Mouse (Mus musculus): Measurements from ENCODE around the gene Rtl10. TPM values are rescaled to one million over a fixed set of nuclear protein-coding genes. Genes with fewer than 3 reads are reported as not detected.

Rtl10 gene
- polyA plus RNA-seq (2012; rRNA removed) = 4.9 TPM in 2 replicates

- Histone ChIP-seq H3K4me1 (ENCODE audit: control insufficient read depth, insufficient read depth, insufficient read length, low read length) (peaks cover 9% of the 10 kb centered on the region; the same call in 1 of the 2 replicates), H3K36me3 (ENCODE audit: control insufficient read depth, insufficient read depth, low read length) (no peaks in the 10 kb centered on the region), H3K27ac (ENCODE audit: insufficient read depth, low read depth, low read length) (peak within 1 kb of the TSS; percentile 80), H3K27me3 (ENCODE audit: control insufficient read depth, insufficient read depth, low read length) (no peaks in the 10 kb centered on the region), H3K4me3 (ENCODE audit: low read depth, low read length) (peak within 1 kb of the TSS; percentile 89)
- WGBS = under 1% methylated on average over 51 of the region's 51 CpGs
- TF ChIP-seq POLR2A (IDR thresholded peaks at IDR 0.05; ENCODE audit: low read depth, low read length) (peak; percentile 84), CTCF (IDR thresholded peaks at IDR 0.05; ENCODE audit: extremely low read depth, insufficient read length, insufficient replicate concordance, low read depth, low read length) (no peak)
These were observed at the start of gene Rtl10, which contains the start of gene Gnb1l for GRCm38 (mm10) chr16:18498558-18498990. Gene Rtl10, plus strand, starts transcription at chr16:18498901. Gene Gnb1l, plus strand, starts transcription at chr16:18498713.

DNA sequence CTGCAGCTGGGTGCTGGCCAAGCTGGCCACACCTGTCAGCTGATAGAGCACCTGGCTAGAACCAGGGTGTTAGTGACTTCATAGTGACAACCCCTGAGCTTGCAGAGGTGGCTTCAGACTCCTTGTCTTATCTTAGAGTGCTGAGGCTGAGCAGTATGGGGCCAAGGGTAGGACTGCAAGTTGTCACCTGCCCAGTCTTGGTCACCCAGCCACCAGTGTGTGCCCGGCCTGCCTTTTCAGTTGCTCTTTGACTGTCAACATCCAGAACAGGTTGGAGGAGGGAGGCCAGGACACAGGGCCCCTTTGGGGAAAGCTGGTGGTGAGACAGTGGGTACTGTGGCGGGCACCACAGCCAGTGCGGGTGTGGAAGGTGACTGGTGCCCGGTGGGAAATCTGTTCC is 49.7 kb upstream of the Rtl10 start:
- no peaks in the 10 kb centered on the region; the same call in 1 of the 2 replicates for H3K36me3 ChIP-seq (ENCODE audit: control insufficient read depth, insufficient read depth, low read length)
- no peak overlapping the region for H3K4me3 ChIP-seq (ENCODE audit: low read depth, low read length)
- 71% methylated on average over 4 of the region's 4 CpGs for WGBS
- TF ChIP-seq POLR2A (IDR thresholded peaks at IDR 0.05; ENCODE audit: low read depth, low read length) = no peak
- peaks cover 4% of the 10 kb centered on the region for H3K4me1 ChIP-seq (ENCODE audit: control insufficient read depth, insufficient read depth, insufficient read length, low read length)
- H3K27ac ChIP-seq (ENCODE audit: insufficient read depth, low read depth, low read length) = no peak overlapping the region
- no peaks in the 10 kb centered on the region for H3K27me3 ChIP-seq (ENCODE audit: control insufficient read depth, insufficient read depth, low read length)

- no peak overlapping the region for H3K27ac ChIP-seq (ENCODE audit: insufficient read depth, low read depth, low read length)
- peaks cover 6% of the 10 kb centered on the region; the same call in 1 of the 2 replicates for H3K36me3 ChIP-seq (ENCODE audit: control insufficient read depth, insufficient read depth, low read length)
- H3K4me3 ChIP-seq (ENCODE audit: low read depth, low read length) = no peak overlapping the region
- H3K27me3 ChIP-seq (ENCODE audit: control insufficient read depth, insufficient read depth, low read length) = no peaks in the 10 kb centered on the region
- H3K4me1 ChIP-seq (ENCODE audit: control insufficient read depth, insufficient read depth, insufficient read length, low read length) = peaks cover 4% of the 10 kb centered on the region
- TF ChIP-seq POLR2A (IDR thresholded peaks at IDR 0.05; ENCODE audit: low read depth, low read length) (no peak), CTCF (IDR thresholded peaks at IDR 0.05; ENCODE audit: extremely low read depth, insufficient read length, insufficient replicate concordance, low read depth, low read length) (no peak)
- 74% methylated on average over 9 of the region's 9 CpGs for WGBS
These were observed 47.1 kb upstream of the Rtl10 start for GRCm38 (mm10) chr16:18451486-18452181.

DNA sequence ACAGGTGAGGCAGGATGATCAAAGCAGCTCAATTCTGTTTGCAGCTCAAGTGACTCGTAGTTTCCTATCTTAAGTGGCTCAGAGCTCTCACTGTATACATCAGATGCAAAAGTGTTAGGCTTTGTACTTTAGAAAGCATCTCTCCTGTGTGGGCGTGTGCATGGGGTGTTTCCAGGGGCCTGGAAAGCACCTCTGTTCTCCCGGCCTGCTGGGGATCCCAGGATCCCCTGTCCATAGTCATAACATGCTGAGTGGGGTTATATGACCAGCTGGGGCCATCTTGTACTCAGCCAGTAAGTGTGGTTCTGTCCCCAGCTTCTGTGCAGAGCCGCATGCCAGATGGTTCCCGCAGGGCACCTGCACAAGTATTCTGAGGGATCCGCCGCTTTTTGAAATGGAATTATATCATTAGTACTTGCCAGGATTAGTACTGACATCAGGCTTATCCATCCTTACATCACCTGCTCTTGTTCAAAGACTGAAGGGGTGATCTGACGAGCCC is 46.3 kb upstream of the Rtl10 start:
- no peak for TF ChIP-seq POLR2A (IDR thresholded peaks at IDR 0.05; ENCODE audit: low read depth, low read length)
- no peak for TF ChIP-seq CTCF (IDR thresholded peaks at IDR 0.05; ENCODE audit: extremely low read depth, insufficient read length, insufficient replicate concordance, low read depth, low read length)
- H3K36me3 ChIP-seq (ENCODE audit: control insufficient read depth, insufficient read depth, low read length) = peaks cover 11% of the 10 kb centered on the region; the same call in 1 of the 2 replicates
- no peak overlapping the region for H3K4me3 ChIP-seq (ENCODE audit: low read depth, low read length)
- no peaks in the 10 kb centered on the region for H3K27me3 ChIP-seq (ENCODE audit: control insufficient read depth, insufficient read depth, low read length)
- peaks cover 4% of the 10 kb centered on the region for H3K4me1 ChIP-seq (ENCODE audit: control insufficient read depth, insufficient read depth, insufficient read length, low read length)
- 88% methylated on average over 8 of the region's 8 CpGs for WGBS
- no peak overlapping the region for H3K27ac ChIP-seq (ENCODE audit: insufficient read depth, low read depth, low read length)

DNA sequence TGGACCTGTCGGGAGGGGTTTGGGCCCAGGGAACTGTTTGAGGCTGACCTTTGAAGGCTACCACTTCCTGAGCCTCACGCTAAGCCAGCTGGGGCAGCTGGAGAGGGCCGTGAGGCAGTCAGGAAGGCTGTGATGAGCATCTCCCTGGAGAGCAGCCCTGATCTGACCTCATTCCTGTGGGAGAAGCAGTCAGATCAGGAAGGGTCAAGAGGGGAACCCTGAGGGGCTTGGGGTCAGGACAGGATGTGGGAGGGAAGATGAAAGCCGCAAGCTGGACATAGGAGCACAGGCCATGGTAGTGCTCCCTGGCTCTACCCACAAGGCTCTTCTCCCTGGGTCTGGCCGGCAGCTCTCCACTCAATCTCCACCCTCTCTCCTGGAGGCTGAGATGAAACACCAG is 44.9 kb upstream of the Rtl10 start:
- Histone ChIP-seq H3K4me3 (ENCODE audit: low read depth, low read length) (no peak overlapping the region), H3K27me3 (ENCODE audit: control insufficient read depth, insufficient read depth, low read length) (no peaks in the 10 kb centered on the region), H3K27ac (ENCODE audit: insufficient read depth, low read depth, low read length) (no peak overlapping the region), H3K4me1 (ENCODE audit: control insufficient read depth, insufficient read depth, insufficient read length, low read length) (peaks cover 5% of the 10 kb centered on the region), H3K36me3 (ENCODE audit: control insufficient read depth, insufficient read depth, low read length) (peaks cover 14% of the 10 kb centered on the region; the same call in 1 of the 2 replicates)
- 80% methylated on average over 5 of the region's 5 CpGs for WGBS
- TF ChIP-seq POLR2A (IDR thresholded peaks at IDR 0.05; ENCODE audit: low read depth, low read length) (no peak), CTCF (IDR thresholded peaks at IDR 0.05; ENCODE audit: extremely low read depth, insufficient read length, insufficient replicate concordance, low read depth, low read length) (no peak)

DNA sequence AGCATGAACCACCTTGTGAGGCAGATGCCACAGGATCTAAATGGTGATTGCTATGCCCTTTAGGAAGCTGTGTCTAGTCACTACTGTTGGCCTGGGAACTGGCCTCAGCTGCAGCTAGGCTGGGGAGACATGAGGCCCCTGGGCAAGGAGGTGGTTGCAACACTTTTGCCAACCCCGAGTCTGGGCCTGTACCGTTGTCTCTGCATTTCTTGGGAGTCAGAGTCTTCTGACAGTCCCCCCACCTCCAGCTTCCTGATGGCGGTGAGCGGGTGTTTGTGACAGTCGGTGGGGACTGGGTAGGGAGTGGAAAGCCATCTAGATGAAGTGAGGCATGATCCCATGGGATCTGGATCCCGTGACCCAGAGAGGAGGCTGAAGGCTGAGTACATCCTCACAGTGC is 43.3 kb upstream of the Rtl10 start:
- WGBS = 87% methylated on average over 6 of the region's 6 CpGs
- no peak overlapping the region for H3K27ac ChIP-seq (ENCODE audit: insufficient read depth, low read depth, low read length)

DNA sequence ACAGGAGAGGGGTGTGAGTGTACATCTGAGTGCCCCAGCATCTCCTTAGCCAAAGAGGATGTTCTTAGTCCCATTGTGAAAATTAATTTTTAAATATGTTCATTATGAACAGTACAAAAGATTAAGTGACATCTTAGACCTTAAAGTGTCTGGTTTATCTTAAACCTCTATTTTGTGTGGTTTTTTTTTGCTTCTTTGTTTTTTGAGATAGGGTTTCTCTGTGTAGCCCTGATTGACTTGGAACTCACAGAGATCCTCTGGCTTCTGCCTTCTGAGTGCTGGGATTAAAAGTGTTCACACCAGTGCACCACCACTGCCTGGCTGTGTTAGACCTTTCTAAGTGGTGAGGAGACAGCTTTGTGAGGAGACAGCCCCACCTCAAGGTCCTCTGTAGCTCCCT is 40.0 kb upstream of the Rtl10 start:
- H3K27me3 ChIP-seq (ENCODE audit: control insufficient read depth, insufficient read depth, low read length) = no peaks in the 10 kb centered on the region
- no peak overlapping the region for H3K27ac ChIP-seq (ENCODE audit: insufficient read depth, low read depth, low read length)
- no peak overlapping the region for H3K4me3 ChIP-seq (ENCODE audit: low read depth, low read length)
- peaks cover 5% of the 10 kb centered on the region for H3K4me1 ChIP-seq (ENCODE audit: control insufficient read depth, insufficient read depth, insufficient read length, low read length)
- TF ChIP-seq CTCF (IDR thresholded peaks at IDR 0.05; ENCODE audit: extremely low read depth, insufficient read length, insufficient replicate concordance, low read depth, low read length) = no peak
- TF ChIP-seq POLR2A (IDR thresholded peaks at IDR 0.05; ENCODE audit: low read depth, low read length) = no peak
- peaks cover 16% of the 10 kb centered on the region for H3K36me3 ChIP-seq (ENCODE audit: control insufficient read depth, insufficient read depth, low read length)

More for the DNA sequence above, 43.3 kb upstream of the Rtl10 start:
- peaks cover 5% of the 10 kb centered on the region for H3K4me1 ChIP-seq (ENCODE audit: control insufficient read depth, insufficient read depth, insufficient read length, low read length)
- TF ChIP-seq CTCF (IDR thresholded peaks at IDR 0.05; ENCODE audit: extremely low read depth, insufficient read length, insufficient replicate concordance, low read depth, low read length) (no peak), POLR2A (IDR thresholded peaks at IDR 0.05; ENCODE audit: low read depth, low read length) (no peak)
- no peaks in the 10 kb centered on the region for H3K27me3 ChIP-seq (ENCODE audit: control insufficient read depth, insufficient read depth, low read length)
- H3K36me3 ChIP-seq (ENCODE audit: control insufficient read depth, insufficient read depth, low read length) = peaks cover 14% of the 10 kb centered on the region; the same call in 1 of the 2 replicates
- no peak overlapping the region for H3K4me3 ChIP-seq (ENCODE audit: low read depth, low read length)

Measured in small intestine, adult 2 months (tissue).